Mouse (Mus musculus) right cerebral cortex, postnatal 36 days (tissue): ENCODE results near the gene Gm13090.
A peak's percentile ranks its signal among the peaks of the same experiment; 100 is the strongest.

Experiments
- DNase-seq, 2 experiments: peaks; one replicate each; pipeline ENCODE4 v3.0.0; 2022; ENCODE audit warnings: low spot score in 2 of 2, mixed read lengths in 1 of 2

The Gm13090 gene

DNA sequence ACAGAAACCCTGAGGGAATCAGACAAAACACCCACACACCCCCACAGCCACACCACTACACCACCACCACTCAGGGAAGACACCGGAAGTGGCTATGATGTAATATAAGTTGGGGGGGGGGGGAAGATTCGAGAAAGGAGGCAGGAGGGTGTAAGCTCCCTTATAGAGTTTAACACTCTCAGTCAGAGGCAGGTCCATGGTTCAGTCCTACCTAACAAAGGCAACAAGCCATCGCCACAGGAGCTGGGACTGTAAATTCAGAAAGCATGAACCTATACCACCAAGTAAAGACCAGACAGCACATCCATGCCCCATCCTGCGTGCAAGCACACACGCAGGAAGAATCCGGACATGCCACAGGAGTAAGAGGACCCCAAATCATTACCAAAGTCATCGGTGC, at the start of gene Gm13090:
Gene Gm13090 (plus strand): TSS at position 301 of the 400 bp plus-strand sequence.
- DNase-seq = no peak

DNA sequence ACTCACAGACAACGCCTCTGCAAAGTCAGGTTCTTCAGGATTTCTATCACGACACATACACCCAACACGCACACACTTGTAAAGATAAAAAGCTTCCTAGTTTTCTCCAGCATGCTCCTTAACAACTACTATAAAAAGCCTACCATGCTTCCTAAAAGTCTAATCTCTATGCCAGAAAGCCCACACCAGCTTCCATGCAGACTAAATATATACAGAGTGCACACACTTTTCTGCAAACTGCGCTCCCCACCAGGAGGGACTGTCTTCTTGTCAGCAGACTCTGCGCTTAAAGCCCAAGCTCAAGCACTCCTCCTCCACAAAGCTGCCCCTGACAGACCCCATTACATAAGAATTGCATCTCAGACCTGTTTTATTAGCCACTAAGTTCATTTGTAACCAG, 47.9 kb upstream of the Gm13090 start:
- peak; percentile 51 to 67 for DNase-seq

- DNase-seq = no peak
Observed at GRCm38 (mm10) chr4:151043281-151043680, 46.1 kb upstream of the Gm13090 start.

DNA sequence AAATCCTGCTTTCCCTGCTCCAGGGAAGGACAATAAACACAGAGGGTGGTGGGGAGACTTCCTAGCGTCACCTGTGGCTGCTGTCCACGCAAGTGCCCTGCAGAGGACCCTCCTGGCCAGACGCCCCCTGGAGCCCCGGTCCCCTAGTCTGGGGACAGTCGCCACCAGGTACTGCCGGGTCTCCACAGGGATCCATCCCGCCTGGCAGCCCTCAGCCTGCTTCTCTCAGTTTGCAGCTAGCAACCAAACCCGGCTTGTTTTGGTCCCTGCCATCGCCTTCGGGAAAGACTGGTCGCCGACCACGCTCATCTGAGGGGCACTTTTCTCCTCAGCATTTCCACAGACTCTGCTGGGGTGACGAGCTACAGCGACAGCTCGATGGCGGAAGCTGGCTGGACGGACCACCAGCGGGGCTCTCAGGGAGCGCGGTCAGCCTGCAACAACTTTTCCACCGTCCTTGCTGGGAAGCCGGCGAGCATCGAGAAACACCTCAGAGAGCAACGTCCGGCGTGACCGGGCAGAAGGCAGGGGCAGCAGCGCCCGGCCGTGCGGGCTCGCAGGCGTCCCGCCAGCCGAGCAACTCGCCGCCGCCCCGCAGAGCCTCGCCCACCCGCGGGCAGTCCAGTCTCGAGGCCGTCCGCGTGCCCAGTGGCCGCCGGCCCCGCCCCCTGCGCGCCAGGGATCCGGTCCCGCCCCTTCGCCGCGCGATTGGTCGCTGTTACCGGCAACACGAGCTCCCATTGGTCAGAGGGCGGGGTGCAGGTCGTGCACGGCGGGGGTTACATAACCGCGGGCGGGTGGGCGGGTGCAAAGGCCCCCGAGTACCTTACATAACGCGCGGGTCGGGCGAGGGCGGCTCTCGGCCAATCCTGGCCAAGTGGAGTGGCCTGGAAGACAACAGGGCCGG, 45.1 kb upstream of the Gm13090 start, which contains the start of gene Per3:
Gene Per3 (minus strand): TSS at position 629 of the 907 bp plus-strand sequence.
- DNase-seq = peak; percentile 96 to 98

- peak; percentile 45 to 75 for DNase-seq
Observed at GRCm38 (mm10) chr4:151044944-151045570, 44.3 kb upstream of the Gm13090 start.

- DNase-seq = no peak
Observed at GRCm38 (mm10) chr4:151046524-151046923, 42.8 kb upstream of the Gm13090 start.

- DNase-seq = no peak
Observed at GRCm38 (mm10) chr4:151051162-151051561, 38.2 kb upstream of the Gm13090 start.

DNA sequence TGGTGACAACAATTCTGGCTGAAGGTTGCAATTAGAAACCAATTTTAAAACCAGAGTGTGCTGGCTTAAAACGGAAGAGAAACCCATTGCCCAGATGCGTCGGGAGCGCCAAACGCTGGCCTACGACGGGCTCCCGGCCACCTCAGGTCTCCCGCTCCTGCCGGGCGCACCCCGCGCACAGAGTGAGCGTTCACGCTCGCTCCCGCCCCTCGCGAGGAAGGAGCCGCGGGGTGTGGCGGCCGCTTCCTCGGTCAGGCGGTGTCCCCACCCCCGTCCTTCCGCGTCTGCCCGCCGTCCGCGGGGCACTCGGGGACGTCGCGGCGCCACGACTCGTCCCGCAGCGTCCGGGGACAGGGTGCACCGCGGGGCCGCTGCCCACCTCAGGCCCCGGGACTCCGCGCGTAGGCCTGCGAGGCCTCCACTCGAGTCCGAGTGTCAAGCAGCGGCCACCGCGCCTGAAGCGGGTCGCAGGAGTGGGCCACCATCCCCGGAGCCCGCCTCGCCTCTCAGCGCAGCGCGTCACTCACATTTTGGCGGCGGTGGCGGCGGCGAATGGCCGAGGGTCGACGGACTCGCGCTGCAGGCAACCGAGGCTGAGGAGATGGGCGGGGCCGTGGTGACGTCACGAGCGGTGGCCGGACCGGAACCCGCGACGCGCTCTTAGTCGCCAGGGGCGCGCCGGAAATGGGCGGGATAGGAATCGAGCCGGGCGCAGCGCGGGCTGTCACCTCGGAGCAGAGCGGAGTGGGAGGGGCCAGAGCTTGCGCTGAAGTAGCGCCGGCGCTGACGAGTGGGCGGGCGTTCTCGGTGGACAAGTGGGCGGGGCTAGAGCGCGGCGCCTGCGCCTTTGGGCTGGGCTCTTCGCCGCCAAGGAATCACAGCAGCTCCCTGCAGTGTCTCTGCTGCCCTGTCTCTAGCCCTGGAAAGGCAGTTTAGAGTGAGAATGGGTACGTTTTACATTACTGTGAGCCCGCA, 31.7 kb upstream of the Gm13090 start, which contains the start of gene Vamp3:
Gene Vamp3 (minus strand): TSS at position 617 of the 975 bp plus-strand sequence.
- peak; percentile 98 for DNase-seq

DNA sequence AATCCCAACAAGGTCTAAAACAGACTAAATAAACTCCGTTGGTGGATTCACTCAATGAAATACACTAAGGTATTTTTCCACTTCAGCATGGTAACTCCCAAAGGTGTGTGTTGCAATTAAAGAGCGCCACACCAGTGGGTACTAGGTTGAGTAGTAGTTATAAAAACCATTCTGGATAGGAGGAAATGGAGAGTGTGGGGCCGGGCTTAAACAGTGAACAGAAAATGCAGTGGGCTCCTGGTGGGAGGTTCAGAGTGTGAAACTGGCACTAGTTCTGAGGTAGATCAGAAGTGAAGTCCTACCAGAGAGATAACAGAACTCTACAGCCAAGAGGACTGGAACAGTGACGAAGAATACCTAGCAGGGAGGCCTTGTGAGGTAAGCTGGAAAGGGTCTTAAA, 30.7 kb upstream of the Gm13090 start:
- DNase-seq = no peak

GRCm38 (mm10) chr4:151059566-151059965, 29.8 kb upstream of the Gm13090 start:
- no peak for DNase-seq

DNA sequence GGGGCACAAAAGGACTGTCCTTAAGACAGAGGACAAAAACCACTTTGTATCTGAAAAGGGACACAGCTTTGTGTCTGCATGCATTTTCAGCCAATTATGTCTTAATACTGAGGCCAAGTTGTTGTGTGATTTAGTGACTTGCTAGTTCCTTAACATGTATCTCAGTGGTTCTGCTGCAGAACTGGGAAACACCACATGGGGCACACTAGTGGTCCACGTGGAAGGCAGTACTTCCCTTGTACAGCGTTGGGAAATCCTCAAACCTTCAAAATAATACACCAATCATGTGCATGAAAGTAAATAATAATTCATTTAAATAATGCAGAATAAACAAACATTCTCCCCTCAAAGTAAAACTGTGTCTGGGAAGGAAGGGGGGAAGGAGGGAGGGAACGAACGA, 20.6 kb upstream of the Gm13090 start:
- DNase-seq = no peak

GRCm38 (mm10) chr4:151070962-151071361, 18.4 kb upstream of the Gm13090 start:
- no peak for DNase-seq

- peak; percentile 52 to 56 for DNase-seq
Observed at GRCm38 (mm10) chr4:151073108-151073744, 16.1 kb upstream of the Gm13090 start.

DNA sequence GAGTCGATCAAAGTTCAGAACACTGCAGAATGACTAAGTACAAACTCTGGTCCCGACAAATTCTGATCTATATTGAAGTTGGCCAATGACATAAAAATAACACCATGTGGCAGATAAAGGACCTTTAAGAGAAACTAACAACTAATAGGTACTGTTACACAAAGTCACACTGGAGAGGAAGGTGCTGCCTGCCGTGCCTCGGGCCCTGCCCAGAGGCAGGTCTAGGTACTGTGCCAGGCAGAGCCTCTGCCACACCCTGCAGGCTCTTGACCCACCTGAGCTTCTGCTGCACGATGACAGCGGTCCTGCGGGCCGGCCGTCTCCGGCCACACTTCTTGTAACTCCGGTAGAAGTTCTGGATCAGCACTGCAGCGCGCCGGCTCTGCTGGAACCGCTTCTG, 14.6 kb upstream of the Gm13090 start:
- DNase-seq = no peak

- no peak for DNase-seq
Observed at GRCm38 (mm10) chr4:151081355-151081754, 8.0 kb upstream of the Gm13090 start.

DNA sequence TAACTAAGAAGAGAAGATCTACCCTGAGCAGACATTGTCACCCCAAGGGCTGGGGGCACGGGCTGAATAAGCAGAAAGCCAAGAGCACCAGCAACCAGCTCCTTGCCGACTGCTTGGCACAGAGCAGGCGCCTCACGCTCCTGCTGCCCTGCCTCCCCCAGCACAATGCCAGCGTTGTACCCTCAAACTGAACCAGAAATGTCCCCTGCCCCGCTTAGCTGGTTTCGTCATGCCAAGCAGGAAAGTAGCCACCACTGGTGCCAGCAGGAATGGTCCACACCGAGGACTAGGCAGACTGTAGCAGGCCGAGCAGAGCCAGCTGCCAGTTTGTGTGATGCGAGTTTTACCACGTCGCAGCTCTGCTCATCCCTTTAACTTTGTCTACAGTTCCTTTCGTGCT, 7.4 kb upstream of the Gm13090 start:
- no peak for DNase-seq

DNA sequence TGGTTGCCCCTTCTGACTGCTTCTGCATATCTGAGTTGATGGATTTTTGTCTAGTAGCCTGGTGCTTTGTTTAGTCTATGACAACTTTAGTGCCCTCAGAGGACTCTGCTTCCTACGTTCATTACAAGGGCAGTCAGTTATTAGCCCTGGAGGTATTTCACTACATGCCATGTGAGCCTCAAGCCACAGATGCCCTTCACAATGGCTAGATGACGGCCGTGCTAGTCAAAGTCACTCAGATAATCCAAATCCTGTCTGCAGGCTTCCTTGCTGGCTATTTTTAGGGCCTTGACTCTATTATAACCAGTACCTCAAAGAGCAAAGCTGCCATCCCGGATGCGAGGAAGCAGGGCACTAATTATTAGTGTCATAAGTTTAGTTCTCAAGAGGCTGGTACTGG, 6.3 kb upstream of the Gm13090 start:
- DNase-seq = no peak

DNA sequence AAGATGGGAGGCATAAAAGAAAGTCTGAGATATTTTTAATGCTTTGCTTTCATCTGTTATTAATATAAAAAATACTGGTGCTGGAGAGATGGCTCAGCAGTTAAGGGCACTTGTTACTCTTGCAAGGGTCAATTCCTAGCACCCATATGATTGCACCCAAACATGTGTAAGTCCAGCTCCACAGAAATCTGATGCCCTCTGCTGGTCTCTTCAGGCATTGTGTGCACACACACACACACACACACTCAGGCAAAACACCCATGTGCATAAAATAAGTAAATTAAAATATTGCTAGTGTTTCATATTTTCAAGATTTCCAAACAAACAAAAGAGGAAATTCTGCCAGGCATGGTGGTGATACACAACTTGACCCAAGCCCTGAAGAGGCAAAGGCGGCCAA, 2.0 kb upstream of the Gm13090 start:
- DNase-seq = no peak

DNA sequence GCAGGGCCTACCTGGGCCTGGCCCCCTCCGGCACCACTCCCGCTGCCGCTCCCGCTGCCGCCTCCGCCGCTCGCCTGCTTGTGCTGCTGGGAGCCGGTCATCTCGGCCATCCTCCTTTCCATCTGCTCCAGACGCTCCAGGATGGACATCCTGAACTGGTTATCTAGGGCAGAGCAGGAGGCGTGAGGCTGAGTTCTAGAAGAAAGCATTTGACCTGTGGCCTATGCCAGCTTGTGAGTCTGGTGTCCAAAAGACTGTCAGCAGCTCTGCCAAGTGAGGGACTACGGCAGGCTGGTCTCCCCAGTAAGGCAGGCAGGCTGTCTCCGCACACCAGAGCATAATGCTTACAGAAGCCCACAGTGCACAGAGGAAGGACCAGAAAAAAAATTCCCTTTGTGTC, 551 bp upstream of the Gm13090 start:
- DNase-seq = no peak

DNA sequence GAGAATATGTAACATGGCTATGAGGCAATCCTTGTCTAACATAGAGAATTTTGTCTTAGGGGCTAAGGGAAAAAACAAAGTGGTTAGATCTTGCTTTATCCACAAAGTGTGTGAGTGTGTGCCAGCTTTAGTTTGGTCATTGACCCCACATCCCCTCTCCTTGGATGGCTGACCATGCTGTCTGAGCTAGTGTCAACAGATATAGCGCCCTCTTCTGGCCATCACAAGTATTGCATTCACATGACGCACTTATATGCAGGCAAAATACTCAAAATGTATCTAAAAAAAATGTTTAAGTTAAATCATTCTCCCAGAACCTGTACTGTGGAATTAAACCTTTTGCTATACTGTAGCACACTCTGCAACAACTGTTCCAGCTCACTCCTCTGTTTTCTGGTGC, 5.8 kb downstream of the Gm13090 start:
- no peak for DNase-seq
